Mouse (Mus musculus) cerebellum, postnatal 14 days (tissue): ENCODE results near the gene Bmpr1b.
A peak's percentile ranks its signal among the peaks of the same experiment; 100 is the strongest.

Experiments used
- DNase-seq, 2 experiments: peaks; one replicate each; pipeline ENCODE4 v3.0.0; 2021; ENCODE audit warnings: mixed read lengths in 2 of 2

The Bmpr1b gene

GRCm38 (mm10) chr3:141899521-141899920 lies 269.7 kb downstream of the Bmpr1b start:
- DNase-seq, result no peak

GRCm38 (mm10) chr3:141897698-141898097 lies 271.5 kb downstream of the Bmpr1b start:
- no peak for DNase-seq

GRCm38 (mm10) chr3:141896870-141897554 lies 272.2 kb downstream of the Bmpr1b start:
- DNase-seq, result no peak

- no peak for DNase-seq
Observed at GRCm38 (mm10) chr3:141895096-141895495, 274.1 kb downstream of the Bmpr1b start.

GRCm38 (mm10) chr3:141890668-141891067 lies 278.6 kb downstream of the Bmpr1b start:
- DNase-seq, result no peak

GRCm38 (mm10) chr3:141887476-141888274 lies 281.6 kb downstream of the Bmpr1b start:
- DNase-seq, result peak in 1 of 2 experiments; percentile 26

- no peak for DNase-seq
Observed at GRCm38 (mm10) chr3:141884190-141884589, 285.0 kb downstream of the Bmpr1b start.

GRCm38 (mm10) chr3:141882496-141882895 lies 286.7 kb downstream of the Bmpr1b start:
- DNase-seq, result no peak

GRCm38 (mm10) chr3:141872337-141873042 lies 296.7 kb downstream of the Bmpr1b start:
- DNase-seq, result no peak

GRCm38 (mm10) chr3:141871805-141872204 lies 297.4 kb downstream of the Bmpr1b start:
- no peak for DNase-seq

- DNase-seq, result peak; percentile 70 to 73
Observed at GRCm38 (mm10) chr3:141862816-141863461, 306.3 kb downstream of the Bmpr1b start.

- no peak for DNase-seq
Observed at GRCm38 (mm10) chr3:141857123-141857522, 312.1 kb downstream of the Bmpr1b start.

- DNase-seq, result no peak
Observed at GRCm38 (mm10) chr3:141854339-141854738, 314.9 kb downstream of the Bmpr1b start.

GRCm38 (mm10) chr3:141850141-141850540 lies 319.1 kb downstream of the Bmpr1b start:
- no peak for DNase-seq

- no peak for DNase-seq
Observed at GRCm38 (mm10) chr3:141849206-141849605, 320.0 kb downstream of the Bmpr1b start.

- DNase-seq, result peak; percentile 65 to 68
Observed at GRCm38 (mm10) chr3:141838864-141839263, 330.4 kb downstream of the Bmpr1b start.

GRCm38 (mm10) chr3:141831135-141831534 lies 338.1 kb downstream of the Bmpr1b start:
- peak; percentile 86 to 89 for DNase-seq

- peak; percentile 32 to 40 for DNase-seq
Observed at GRCm38 (mm10) chr3:141828301-141828700, 340.9 kb downstream of the Bmpr1b start.

- DNase-seq, result peak in 1 of 2 experiments; percentile 35
Observed at GRCm38 (mm10) chr3:141819331-141819941, 349.8 kb downstream of the Bmpr1b start.

GRCm38 (mm10) chr3:141818615-141819312 lies 350.5 kb downstream of the Bmpr1b start:
- DNase-seq, result no peak

GRCm38 (mm10) chr3:141814776-141815175 lies 354.4 kb downstream of the Bmpr1b start:
- no peak for DNase-seq

GRCm38 (mm10) chr3:141811348-141811747 lies 357.9 kb downstream of the Bmpr1b start:
- peak in 1 of 2 experiments; percentile 20 for DNase-seq
